Comparison of ENCODE assay signal across 10 mouse cellular contexts in genomic region chr19:40405808-40406207, GRCm38 (mm10).
A peak's percentile ranks its signal among the peaks of the same experiment; 100 is the strongest.
DNase-seq lines count a peak whose midpoint lies in the region; ATAC-seq and TF ChIP-seq lines count a peak whose summit lies in the region.
"Had no signal": no experiment of that assay in that cellular context is flagged by ENCODE, and none has a peak within 500 bp of the region (broad histone marks: within the 10 kb centered on the region; RNA-seq: fewer than 3 reads in every experiment).

No protein-coding gene starts in this region.

- intact Hi-C loops in heart, postnatal 10 days (cut with DNase I): no loop called here

- no peaks in the 10 kb centered on the region for H3K36me3 ChIP-seq in lung, embryonic 14.5 days (ENCODE audit: insufficient read depth)
- no peaks in the 10 kb centered on the region for H3K36me3 ChIP-seq in stomach, embryonic 15.5 days
- H3K36me3 ChIP-seq: midbrain, embryonic 15.5 days had no signal

- no peaks in the 10 kb centered on the region for H3K27me3 ChIP-seq in lung, embryonic 14.5 days (ENCODE audit: insufficient read depth, low read length)
- H3K27me3 ChIP-seq in stomach, embryonic 15.5 days (replicated peaks): no peaks in the 10 kb centered on the region
- H3K27me3 ChIP-seq: midbrain, embryonic 15.5 days had no signal

- H3K27ac ChIP-seq in lung, embryonic 14.5 days (ENCODE audit: low read depth): peak overlapping the region; percentile 51
- peak overlapping the region; percentile 65 for H3K27ac ChIP-seq in stomach, embryonic 15.5 days
- H3K27ac ChIP-seq: midbrain, embryonic 15.5 days had no signal

- peak; percentile 80 for DNase-seq in lung, embryonic 14.5 days
- no peak for DNase-seq in lung, adult 2 months
- DNase-seq in heart, postnatal 10 days: peak; percentile 66 to 72
- DNase-seq in kidney, postnatal 10 days: peak; percentile 77
- no peak for DNase-seq in gastrocnemius, postnatal 25 days
- DNase-seq: adrenal gland, adult 8-10 months; right cerebral cortex, postnatal 14 days had no signal

- H3K4me1 ChIP-seq in lung, embryonic 14.5 days (ENCODE audit: insufficient read depth): peaks cover 22% of the 10 kb centered on the region
- peaks cover 10% of the 10 kb centered on the region for H3K4me1 ChIP-seq in lung, adult 2 months (ENCODE audit: control insufficient read depth, insufficient read depth, low read length)
- peaks cover 20% of the 10 kb centered on the region for H3K4me1 ChIP-seq in stomach, embryonic 15.5 days

- WGBS in lung, embryonic 14.5 days: 19% methylated on average over 11 of the region's 11 CpGs
- 25% methylated on average over 11 of the region's 11 CpGs for WGBS in lung, adult 2 months
- WGBS in stomach, embryonic 15.5 days: 31% methylated on average over 11 of the region's 11 CpGs

- no peaks in the 10 kb centered on the region for H3K9me3 ChIP-seq in lung, embryonic 14.5 days (ENCODE audit: low read depth, low read length)
- H3K9me3 ChIP-seq in stomach, embryonic 15.5 days: no peaks in the 10 kb centered on the region
- H3K9me3 ChIP-seq: midbrain, embryonic 15.5 days had no signal

- H3K4me3 ChIP-seq in lung, embryonic 14.5 days (ENCODE audit: low read depth, low read length): no peak overlapping the region
- no peak overlapping the region for H3K4me3 ChIP-seq in lung, adult 2 months (replicated peaks; ENCODE audit: extremely low read depth, low read depth, low read length)
- no peak overlapping the region for H3K4me3 ChIP-seq in stomach, embryonic 15.5 days (replicated peaks)
- H3K4me3 ChIP-seq: midbrain, embryonic 15.5 days had no signal

- TF ChIP-seq CTCF in lung, embryonic 14.5 days (IDR thresholded peaks at IDR 0.05; ENCODE audit: low read depth): no peak
- TF ChIP-seq CTCF in lung, adult 2 months (IDR thresholded peaks at IDR 0.05; ENCODE audit: insufficient read depth, low read length): no peak

- no peak overlapping the region for H3K9ac ChIP-seq in lung, embryonic 14.5 days
- H3K9ac ChIP-seq in stomach, embryonic 15.5 days: no peak overlapping the region
- H3K9ac ChIP-seq: midbrain, embryonic 15.5 days had no signal

- TF ChIP-seq POLR2A in lung, adult 2 months (IDR thresholded peaks at IDR 0.05; ENCODE audit: borderline replicate concordance, extremely low read depth, low read depth, low read length): no peak

- H3K4me2 ChIP-seq in lung, embryonic 14.5 days: 0 out of 2 replicates have a peak overlapping the region, but pooled peaks have one; percentile 0
- H3K4me2 ChIP-seq in stomach, embryonic 15.5 days: no peak overlapping the region
- H3K4me2 ChIP-seq: midbrain, embryonic 15.5 days had no signal

- ATAC-seq in lung, embryonic 14.5 days (ENCODE audit: insufficient read depth): 0 out of 2 replicates have a peak, but pooled peaks have one; percentile 9
- ATAC-seq in stomach, embryonic 15.5 days (ENCODE audit: insufficient read depth, low FRiP score, low read depth): no peak
- no peak for ATAC-seq in erythroid progenitor cell, adult 5-6 weeks (replicated peaks; ENCODE audit: low FRiP score, poor library complexity, severe bottlenecking)
- ATAC-seq: midbrain, embryonic 15.5 days had no signal

Comparison
In these comparisons a context has a peak if more than half of its experiments do, and no peak if none do; other contexts are left out.
1. DNase-seq: peak in lung, embryonic 14.5 days (single experiment), heart, postnatal 10 days (2 of 2) and kidney, postnatal 10 days (single experiment); none in lung, adult 2 months (single experiment) and gastrocnemius, postnatal 25 days (single experiment).